Comparison of ENCODE assay signal across 26 mouse cellular contexts in genomic region chr2:154936106-154936505, GRCm38 (mm10).
"Had no signal": no experiment of that assay in that cellular context is flagged by ENCODE, and none has a peak within 500 bp of the region (broad histone marks: within the 10 kb centered on the region; RNA-seq: fewer than 3 reads in every experiment).

No protein-coding gene starts in this region.

- H3K27ac ChIP-seq: gastrocnemius, adult 2 months; heart, adult 2 months; hindbrain, embryonic 10.5 days; hindbrain, embryonic 12.5 days; hindbrain, embryonic 14.5 days; kidney, embryonic 15.5 days; kidney, postnatal 0 days; limb, embryonic 12.5 days; liver, embryonic 13.5 days; liver, embryonic 15.5 days had no signal

- ATAC-seq: hindbrain, embryonic 16.5 days; intestine, embryonic 16.5 days had no signal

- H3K4me2 ChIP-seq: heart, embryonic 12.5 days; hindbrain, embryonic 12.5 days; hindbrain, embryonic 14.5 days; kidney, embryonic 15.5 days; limb, embryonic 12.5 days; liver, embryonic 11.5 days; liver, embryonic 13.5 days; liver, embryonic 15.5 days had no signal

- H3K4me1 ChIP-seq: heart, embryonic 12.5 days; hindbrain, embryonic 10.5 days; hindbrain, embryonic 12.5 days; kidney, embryonic 15.5 days; liver, embryonic 13.5 days; liver, embryonic 15.5 days had no signal

- H3K9ac ChIP-seq: heart, embryonic 12.5 days; hindbrain, embryonic 12.5 days; hindbrain, embryonic 14.5 days; kidney, embryonic 15.5 days; limb, embryonic 12.5 days; liver, embryonic 13.5 days; liver, embryonic 15.5 days had no signal

- H3K27me3 ChIP-seq: hindbrain, embryonic 12.5 days; kidney, embryonic 15.5 days had no signal

- DNase-seq: gastrocnemius, adult 2 months; gastrocnemius, postnatal 10 days; gastrocnemius, postnatal 25 days; heart, adult 2 months; heart, postnatal 10 days; heart, postnatal 4 days; kidney, adult 11 months; kidney, adult 2 months; kidney, adult 9 months; kidney, postnatal 14 days; kidney, postnatal 36 days; layer of hippocampus, adult 9-11 months; layer of hippocampus, postnatal 36 days; liver; liver, embryonic 13.5 days had no signal

- H3K4me3 ChIP-seq: gastrocnemius, adult 2 months; heart, adult 2 months; heart, embryonic 12.5 days; hindbrain, embryonic 10.5 days; hindbrain, embryonic 12.5 days; kidney, embryonic 15.5 days; limb, embryonic 12.5 days; liver, embryonic 13.5 days; liver, embryonic 15.5 days had no signal

- H3K9me3 ChIP-seq: heart, embryonic 12.5 days; hindbrain, embryonic 10.5 days; hindbrain, embryonic 12.5 days; kidney, embryonic 15.5 days; limb, embryonic 12.5 days; liver, embryonic 13.5 days; liver, embryonic 15.5 days had no signal

- H3K36me3 ChIP-seq: heart, embryonic 12.5 days; hindbrain, embryonic 10.5 days; hindbrain, embryonic 12.5 days; kidney, embryonic 15.5 days; limb, embryonic 12.5 days; liver, embryonic 13.5 days; liver, embryonic 15.5 days had no signal
